Mouse (Mus musculus): ENCODE data around the gene Galc.
A peak's percentile ranks its signal among the peaks of the same experiment; 100 is the strongest.

Galc gene

GRCm38 (mm10) chr12:98187186-98187899 is 71.9 kb downstream of the Galc start:
- no peak for DNase-seq (ENCODE audit: low read depth, low spot score)

GRCm38 (mm10) chr12:98181729-98182128 is 77.5 kb downstream of the Galc start:
- peak; percentile 80 for DNase-seq (ENCODE audit: low read depth, low spot score)

GRCm38 (mm10) chr12:98180807-98181206 is 78.5 kb downstream of the Galc start:
- DNase-seq (ENCODE audit: low read depth, low spot score): no peak

DNA sequence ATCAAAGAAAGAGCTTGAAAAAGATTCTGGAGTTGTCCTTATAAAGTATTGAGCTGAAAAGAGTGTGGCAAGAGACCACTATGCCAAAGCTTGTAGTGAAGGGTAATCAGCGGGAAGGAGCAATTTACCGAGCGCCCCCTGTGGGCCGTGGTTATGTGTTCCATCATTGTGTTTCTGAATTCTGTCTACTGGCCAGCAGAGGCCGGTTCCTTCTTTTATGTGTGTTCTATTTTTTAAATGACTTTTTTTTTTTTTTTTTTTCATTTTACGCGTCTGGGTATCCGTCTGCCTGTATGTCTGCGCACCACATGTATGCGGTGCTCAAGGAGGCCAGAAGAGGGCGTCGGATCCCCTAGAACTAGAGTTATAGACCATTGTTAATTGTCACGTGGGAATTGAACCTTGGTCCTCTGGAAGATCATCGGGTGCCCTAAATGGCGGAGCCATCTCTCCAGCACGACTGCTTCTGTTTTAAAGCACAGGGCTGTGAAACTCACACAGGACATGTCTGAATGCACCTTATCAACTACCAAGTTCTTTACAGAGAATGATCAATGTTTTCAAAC is 78.9 kb downstream of the Galc start:
- peak; percentile 11 for DNase-seq (ENCODE audit: low read depth, low spot score)

- no peak for DNase-seq (ENCODE audit: low read depth, low spot score)
These were observed 79.8 kb downstream of the Galc start for GRCm38 (mm10) chr12:98179496-98179895.

DNA sequence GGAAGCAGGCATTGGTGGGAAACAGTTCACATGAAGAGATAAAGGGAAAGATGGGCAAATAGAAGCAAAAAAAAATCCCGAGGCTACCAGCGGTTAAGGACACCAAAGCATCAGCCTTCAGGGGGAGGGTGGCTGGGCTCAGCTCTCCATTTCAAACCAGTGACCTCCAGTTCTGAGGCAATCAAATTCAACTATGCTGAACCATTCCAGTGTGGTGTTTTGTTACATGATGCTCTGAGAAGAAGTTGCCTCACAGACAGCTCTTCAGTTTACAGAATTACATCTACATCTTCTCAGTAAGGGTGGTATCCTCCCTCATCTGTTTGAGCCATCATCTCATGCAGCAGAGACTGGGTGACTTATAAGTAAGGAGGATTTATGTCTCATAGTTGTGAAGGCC is 82.6 kb downstream of the Galc start:
- no peak for DNase-seq (ENCODE audit: low read depth, low spot score)

DNA sequence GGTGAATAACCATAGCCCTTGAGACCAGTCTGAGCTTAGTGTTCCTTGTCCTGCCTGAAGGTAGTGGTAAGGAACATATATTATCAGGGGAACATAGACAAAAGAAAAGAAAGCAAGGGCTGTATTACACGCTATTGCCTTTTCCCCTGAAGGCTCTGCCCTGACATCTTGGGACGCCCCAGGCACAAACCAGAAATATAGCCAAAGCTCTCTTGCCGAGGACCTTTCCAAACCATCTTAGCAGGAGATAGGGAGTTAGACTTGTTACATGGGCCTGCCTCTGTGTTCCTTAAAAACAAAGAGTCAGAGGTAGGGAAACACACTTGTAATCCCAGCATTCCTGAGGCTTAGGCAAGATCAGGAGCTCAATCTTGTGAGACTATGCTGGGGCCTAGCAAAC is 97.4 kb downstream of the Galc start:
- no peak for DNase-seq (ENCODE audit: low read depth, low spot score)

GRCm38 (mm10) chr12:98160867-98161266 is 98.4 kb downstream of the Galc start:
- no peak for DNase-seq (ENCODE audit: low read depth, low spot score)
